Mouse (Mus musculus): Measurements from ENCODE around the gene Daglb. TPM values are rescaled to one million over a fixed set of nuclear protein-coding genes. Genes with fewer than 3 reads are reported as not detected.

Daglb gene
- total and polyA plus RNA-seq, 2 experiments, result 12.4 to 17.4 TPM

DNA sequence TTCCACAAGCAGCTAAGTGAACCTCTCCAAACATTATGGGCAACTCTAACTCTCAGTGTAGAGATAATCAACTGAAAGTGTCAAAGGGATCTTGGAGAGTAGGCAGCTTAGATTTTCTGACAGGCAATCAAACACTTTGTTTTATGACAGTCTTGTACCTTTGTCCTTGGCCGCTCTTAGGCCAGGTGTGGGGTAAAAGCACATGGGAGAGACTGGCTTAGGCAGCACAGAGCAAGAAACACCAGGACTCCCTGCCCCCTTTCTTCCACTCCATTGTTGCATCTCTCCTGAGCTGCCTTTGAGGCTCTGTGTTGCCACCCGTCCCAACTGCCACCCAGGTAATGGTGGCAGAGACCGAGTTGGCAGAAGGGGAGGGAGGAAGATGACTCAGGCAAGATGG lies 23.1 kb upstream of the Daglb start:
- H3K27ac ChIP-seq (replicated peaks; ENCODE audit: insufficient read depth, low read depth, low read length), result no peak overlapping the region
- no peaks in the 10 kb centered on the region for H3K79me2 ChIP-seq (ENCODE audit: control insufficient read depth, insufficient read depth, low read length)
- WGBS, result 80% methylated on average over 3 of the region's 3 CpGs
- H3K36me3 ChIP-seq (ENCODE audit: control insufficient read depth, insufficient read depth, low read length), result no peaks in the 10 kb centered on the region
- H3K4me3 ChIP-seq (ENCODE audit: insufficient read depth, low read depth, low read length), result no peak overlapping the region
- no peaks in the 10 kb centered on the region for H3K27me3 ChIP-seq (ENCODE audit: control insufficient read depth, insufficient read depth, low read length)
- H3K9ac ChIP-seq (ENCODE audit: low read depth, low read length), result no peak overlapping the region
- DNase-seq (ENCODE audit: extremely low read depth, low read depth, low spot score), result no peak
- no peak for TF ChIP-seq CTCF (IDR thresholded peaks at IDR 0.05; ENCODE audit: low read depth, low read length)
- TF ChIP-seq POLR2A (IDR thresholded peaks at IDR 0.05; ENCODE audit: extremely low read depth, insufficient read depth, low read length), result no peak
- no peaks in the 10 kb centered on the region for H3K4me1 ChIP-seq (ENCODE audit: control insufficient read depth, insufficient read depth, low read length)

DNA sequence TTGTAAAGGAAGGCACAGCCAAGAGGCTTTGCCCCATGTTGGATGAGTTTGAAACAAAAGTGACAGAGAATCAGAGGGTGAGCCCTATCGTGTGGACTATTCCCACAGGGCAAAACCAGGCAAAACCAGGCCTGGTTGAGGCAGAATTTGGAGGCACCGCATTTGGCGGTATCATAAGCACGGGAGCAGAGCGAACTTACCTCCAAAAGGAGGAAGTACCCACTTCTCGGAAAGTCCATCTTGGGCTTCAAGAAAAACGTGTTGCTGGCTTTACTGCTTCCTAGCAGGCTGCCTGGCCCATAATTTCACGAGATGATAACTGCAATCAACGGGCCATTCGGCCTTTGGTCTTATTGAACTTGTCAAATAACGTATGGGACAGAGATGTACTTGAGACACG lies 22.6 kb upstream of the Daglb start:
- DNase-seq (ENCODE audit: extremely low read depth, low read depth, low spot score), result no peak
- Histone ChIP-seq H3K27ac (replicated peaks; ENCODE audit: insufficient read depth, low read depth, low read length) (no peak overlapping the region), H3K27me3 (ENCODE audit: control insufficient read depth, insufficient read depth, low read length) (no peaks in the 10 kb centered on the region), H3K9ac (ENCODE audit: low read depth, low read length) (no peak overlapping the region), H3K4me1 (ENCODE audit: control insufficient read depth, insufficient read depth, low read length) (no peaks in the 10 kb centered on the region), H3K79me2 (ENCODE audit: control insufficient read depth, insufficient read depth, low read length) (no peaks in the 10 kb centered on the region), H3K4me3 (ENCODE audit: insufficient read depth, low read depth, low read length) (no peak overlapping the region), H3K36me3 (ENCODE audit: control insufficient read depth, insufficient read depth, low read length) (no peaks in the 10 kb centered on the region)
- TF ChIP-seq POLR2A (IDR thresholded peaks at IDR 0.05; ENCODE audit: extremely low read depth, insufficient read depth, low read length), result no peak
- TF ChIP-seq CTCF (IDR thresholded peaks at IDR 0.05; ENCODE audit: low read depth, low read length), result no peak
- WGBS, result 80% methylated on average over 12 of the region's 12 CpGs

DNA sequence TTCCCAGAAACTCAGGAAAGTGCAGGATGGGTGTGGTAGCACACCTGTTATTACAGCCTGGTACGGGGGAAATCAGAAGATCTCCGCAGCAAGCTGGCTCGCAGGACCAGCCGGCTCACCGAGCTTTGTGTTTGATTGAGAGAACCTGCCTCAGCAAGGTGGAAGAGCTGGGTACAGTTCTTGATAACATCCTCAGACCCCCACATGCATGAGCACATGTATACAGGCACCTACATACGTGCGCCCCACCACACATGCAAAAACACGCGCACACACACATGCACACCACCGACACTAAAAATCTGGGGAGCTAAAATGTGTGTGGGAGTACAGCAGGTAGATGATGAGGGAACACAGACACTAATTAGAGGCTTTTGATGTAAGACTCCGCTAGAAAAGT lies 713 bp upstream of the Daglb start:
- H3K27me3 ChIP-seq (ENCODE audit: control insufficient read depth, insufficient read depth, low read length), result no peaks in the 10 kb centered on the region
- H3K4me1 ChIP-seq (ENCODE audit: control insufficient read depth, insufficient read depth, low read length), result no peaks in the 10 kb centered on the region; the same call in 1 of the 2 replicates
- H3K4me3 ChIP-seq (ENCODE audit: insufficient read depth, low read depth, low read length), result no peak overlapping the region
- no peak for DNase-seq (ENCODE audit: extremely low read depth, low read depth, low spot score)
- WGBS, result 90% methylated on average over 11 of the region's 11 CpGs
- H3K36me3 ChIP-seq (ENCODE audit: control insufficient read depth, insufficient read depth, low read length), result no peaks in the 10 kb centered on the region
- no peak for TF ChIP-seq CTCF (IDR thresholded peaks at IDR 0.05; ENCODE audit: low read depth, low read length)
- TF ChIP-seq POLR2A (IDR thresholded peaks at IDR 0.05; ENCODE audit: extremely low read depth, insufficient read depth, low read length), result no peak
- no peaks in the 10 kb centered on the region for H3K79me2 ChIP-seq (ENCODE audit: control insufficient read depth, insufficient read depth, low read length)
- H3K9ac ChIP-seq (ENCODE audit: low read depth, low read length), result no peak overlapping the region
- H3K27ac ChIP-seq (replicated peaks; ENCODE audit: insufficient read depth, low read depth, low read length), result no peak overlapping the region

DNA sequence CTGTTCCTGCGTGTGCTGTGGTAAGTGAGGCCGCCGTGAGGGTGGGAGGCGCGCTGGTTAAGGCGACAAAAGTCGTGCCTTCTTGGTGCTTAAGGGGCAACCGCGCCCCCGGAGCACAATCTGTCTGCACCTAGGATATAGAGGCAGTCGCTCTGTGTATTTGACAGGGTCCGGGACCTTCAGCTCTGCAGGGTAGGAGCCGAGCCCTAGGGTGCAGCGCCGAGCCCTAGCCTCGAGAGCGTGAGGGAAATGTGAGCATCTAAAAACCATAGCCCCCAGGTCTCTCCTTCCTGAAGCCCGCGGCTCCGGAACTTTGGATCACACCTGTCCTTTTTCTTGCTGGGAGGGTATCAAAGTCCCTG lies 354 bp downstream of the Daglb start:
- no peaks in the 10 kb centered on the region for H3K36me3 ChIP-seq (ENCODE audit: control insufficient read depth, insufficient read depth, low read length)
- peak overlapping the region; percentile 72 for H3K4me3 ChIP-seq (ENCODE audit: insufficient read depth, low read depth, low read length)
- 1% methylated on average over 20 of the region's 20 CpGs for WGBS
- no peak for TF ChIP-seq CTCF (IDR thresholded peaks at IDR 0.05; ENCODE audit: low read depth, low read length)
- TF ChIP-seq POLR2A (IDR thresholded peaks at IDR 0.05; ENCODE audit: extremely low read depth, insufficient read depth, low read length), result no peak
- H3K27ac ChIP-seq (replicated peaks; ENCODE audit: insufficient read depth, low read depth, low read length), result peak overlapping the region; percentile 22; the same call in 1 of the 2 replicates
- no peaks in the 10 kb centered on the region; the same call in 1 of the 2 replicates for H3K4me1 ChIP-seq (ENCODE audit: control insufficient read depth, insufficient read depth, low read length)
- DNase-seq (ENCODE audit: extremely low read depth, low read depth, low spot score), result no peak
- no peaks in the 10 kb centered on the region for H3K79me2 ChIP-seq (ENCODE audit: control insufficient read depth, insufficient read depth, low read length)
- no peaks in the 10 kb centered on the region for H3K27me3 ChIP-seq (ENCODE audit: control insufficient read depth, insufficient read depth, low read length)
- peak overlapping the region; percentile 78 for H3K9ac ChIP-seq (ENCODE audit: low read depth, low read length)

DNA sequence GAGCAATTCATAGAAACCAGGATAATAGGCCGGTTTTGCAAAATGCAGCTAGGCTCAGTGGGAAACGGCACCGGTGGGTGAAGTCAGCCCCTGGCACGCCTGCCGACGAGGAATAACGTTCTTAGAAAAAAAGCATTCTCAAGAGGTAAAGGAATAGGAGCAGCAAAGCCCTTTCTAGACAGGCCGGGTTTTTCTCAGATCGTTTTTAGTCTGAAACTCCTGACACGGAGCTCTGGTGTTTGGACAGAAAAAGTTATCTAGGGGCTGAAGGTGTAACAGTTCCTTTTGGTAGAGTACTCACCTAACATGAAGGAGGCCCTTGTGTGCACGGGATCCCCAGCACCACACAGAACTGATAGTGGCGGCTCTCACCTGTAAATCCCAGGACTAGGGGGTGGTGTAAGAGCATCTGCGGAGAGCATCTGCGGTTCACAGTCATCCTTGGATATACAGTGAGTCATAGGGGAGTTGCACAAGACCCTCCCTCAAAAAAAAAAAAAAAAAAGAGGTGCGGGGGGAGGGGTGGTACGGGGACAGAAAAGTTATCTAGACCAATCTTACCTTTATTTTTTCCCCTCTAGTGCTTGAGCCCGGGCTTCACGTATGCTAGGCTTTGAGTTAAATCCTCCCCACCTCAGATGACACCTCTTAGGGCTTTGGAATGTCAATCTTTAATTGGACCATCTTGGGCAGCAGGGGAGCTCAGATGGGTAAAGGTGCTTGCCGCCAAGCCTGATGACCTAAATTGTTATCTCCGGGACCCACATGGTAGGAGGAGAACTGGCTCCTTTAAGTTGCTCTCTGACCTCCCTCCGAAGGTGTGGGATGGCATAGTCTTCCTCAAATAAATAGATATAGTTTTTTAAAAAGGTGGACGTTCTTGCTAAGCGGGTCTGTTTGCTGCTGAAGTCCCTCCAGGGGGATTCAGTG lies 1.0 kb downstream of the Daglb start:
- DNase-seq (ENCODE audit: extremely low read depth, low read depth, low spot score), result no peak
- Histone ChIP-seq H3K27ac (replicated peaks; ENCODE audit: insufficient read depth, low read depth, low read length) (no peak overlapping the region), H3K79me2 (ENCODE audit: control insufficient read depth, insufficient read depth, low read length) (no peaks in the 10 kb centered on the region), H3K4me1 (ENCODE audit: control insufficient read depth, insufficient read depth, low read length) (no peaks in the 10 kb centered on the region; the same call in 1 of the 2 replicates), H3K4me3 (ENCODE audit: insufficient read depth, low read depth, low read length) (peak overlapping the region; percentile 72; the same call in 1 of the 2 replicates), H3K36me3 (ENCODE audit: control insufficient read depth, insufficient read depth, low read length) (no peaks in the 10 kb centered on the region), H3K9ac (ENCODE audit: low read depth, low read length) (no peak overlapping the region; the same call in 1 of the 2 replicates), H3K27me3 (ENCODE audit: control insufficient read depth, insufficient read depth, low read length) (no peaks in the 10 kb centered on the region)
- 46% methylated on average over 23 of the region's 23 CpGs for WGBS
- TF ChIP-seq POLR2A (IDR thresholded peaks at IDR 0.05; ENCODE audit: extremely low read depth, insufficient read depth, low read length), result no peak
- no peak for TF ChIP-seq CTCF (IDR thresholded peaks at IDR 0.05; ENCODE audit: low read depth, low read length)

All from liver, adult 2 months (tissue).